Mouse (Mus musculus) neural tube, embryonic 15.5 days (tissue): Measurements from ENCODE around the gene Aamp. TPM values are rescaled to one million over a fixed set of nuclear protein-coding genes. Genes with fewer than 3 reads are reported as not detected.
"Not testable (repeated sequence)": the region's sequence is repeated elsewhere in the genome, so short reads cannot be mapped to it uniquely, and the experiment has no call there.

Source experiments
- ATAC-seq: fragments of 200-750 bp; cut with Nextera tagmentation; 2 replicates; pipeline ENCODE4 v1.8.0; 2017; ENCODE audit warnings: mild to moderate bottlenecking, moderate TSS enrichment, moderate library complexity; ENCODE audit not compliant: low FRiP score
- H3K27ac ChIP-seq: fragments of 300-500 bp; sonication (generic); replicated peaks from 2 replicates; pipeline ENCODE4 v1.5.1; 2015; ENCODE audit warnings: mild to moderate bottlenecking, inconsistent platforms
- H3K27me3 ChIP-seq: fragments of 300-500 bp; sonication (generic); replicated peaks from 2 replicates; pipeline ENCODE4 v1.6.1; 2015; ENCODE audit warnings: inconsistent platforms
- H3K36me3 ChIP-seq: fragments of 300-500 bp; sonication (generic); 2 replicates; pipeline ENCODE4 v1.6.1; 2015; ENCODE audit warnings: inconsistent platforms
- H3K4me1 ChIP-seq: fragments of 300-500 bp; sonication (generic); 2 replicates; pipeline ENCODE4 v1.6.1; 2015; ENCODE audit warnings: inconsistent platforms
- H3K4me2 ChIP-seq: fragments of 300-500 bp; sonication (generic); 2 replicates; pipeline ENCODE4 v1.6.1; 2015; ENCODE audit warnings: inconsistent platforms, mild to moderate bottlenecking, moderate library complexity
- H3K4me3 ChIP-seq: fragments of 300-500 bp; sonication (generic); replicated peaks from 2 replicates; pipeline ENCODE4 v1.5.1; 2015; ENCODE audit warnings: mild to moderate bottlenecking, inconsistent platforms
- H3K9ac ChIP-seq: fragments of 300-500 bp; sonication (generic); replicated peaks from 2 replicates; pipeline ENCODE4 v1.6.1; 2015; ENCODE audit warnings: mild to moderate bottlenecking, inconsistent platforms
- H3K9me3 ChIP-seq: fragments of 300-500 bp; sonication (generic); replicated peaks from 2 replicates; pipeline ENCODE4 v1.6.1; 2016; ENCODE audit warnings: inconsistent platforms
- WGBS: fragments of 180-500 bp; shearing (Covaris S2); methylation state at CpG from one replicate; pipeline ENCODE4 v1.1.7; 2015; ENCODE audit warnings: mixed read lengths; 5-methylcytosine and 5-hydroxymethylcytosine counted together
- polyA plus RNA-seq: library from polyadenylated mRNA; unstranded; fragments of >200 nt; fragmentation: Nextera tagmentation; extraction: Ambion mirVana; gene quantifications from 2 replicates; pipeline ENCODE4 v1.2.1, GENCODE M21; 2015

Aamp gene
- polyA plus RNA-seq, 1 experiment from 2014 or later, result 209 TPM

DNA sequence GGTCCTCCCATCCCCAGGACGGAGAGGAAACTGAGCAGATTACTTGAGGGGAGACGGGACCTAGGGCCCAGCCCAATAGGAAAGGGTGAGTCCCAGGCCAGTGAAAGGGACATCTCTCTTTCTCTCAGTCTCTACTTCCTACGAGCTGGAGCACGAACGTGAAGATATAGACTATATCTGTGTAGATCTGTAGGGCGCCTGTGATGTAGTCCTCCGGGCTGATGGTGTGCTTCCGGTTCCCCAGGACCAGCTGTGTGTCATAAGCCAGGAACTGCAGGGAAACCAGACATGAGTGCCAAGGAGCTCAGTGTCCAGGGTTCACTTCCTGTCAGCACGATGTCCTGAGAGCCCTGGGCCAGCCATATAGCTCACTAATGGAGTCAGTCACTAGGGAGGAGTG is 4.7 kb upstream of the Aamp start:
- no peak for ATAC-seq

DNA sequence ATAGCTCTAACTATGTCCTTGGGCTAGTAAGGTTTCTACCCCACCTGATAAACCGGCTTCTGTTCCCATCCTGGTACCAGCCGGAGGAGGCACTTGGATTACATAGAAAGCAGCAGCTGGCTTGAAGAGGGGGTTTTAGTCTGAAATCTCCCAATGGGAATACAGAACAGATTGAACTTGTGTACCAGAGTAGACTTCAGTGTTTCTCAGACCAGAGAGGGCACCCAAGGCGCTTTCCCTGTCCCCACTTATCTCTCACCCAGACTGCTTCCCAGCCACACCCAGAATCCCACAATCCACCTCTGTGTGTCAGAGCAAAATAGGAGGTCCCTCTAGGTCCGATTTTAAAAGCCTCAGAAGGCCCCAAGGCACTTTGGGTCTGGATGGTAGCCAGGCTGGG is 3.8 kb upstream of the Aamp start:
- Histone ChIP-seq H3K4me1 (peaks cover 49% of the 10 kb centered on the region), H3K27ac (no peak overlapping the region), H3K9ac (peak overlapping the region; percentile 14; the same call in 1 of the 2 replicates), H3K9me3 (no peaks in the 10 kb centered on the region), H3K4me3 (no peak overlapping the region), H3K27me3 (no peaks in the 10 kb centered on the region), H3K4me2 (no peak overlapping the region), H3K36me3 (peaks cover 25% of the 10 kb centered on the region)
- WGBS, result 79% methylated on average over 4 of the region's 4 CpGs
- no peak for ATAC-seq

More for the DNA sequence above, 4.7 kb upstream of the Aamp start:
- Histone ChIP-seq H3K9ac (no peak overlapping the region), H3K27ac (no peak overlapping the region), H3K9me3 (no peaks in the 10 kb centered on the region), H3K4me2 (no peak overlapping the region), H3K4me3 (no peak overlapping the region), H3K4me1 (peaks cover 50% of the 10 kb centered on the region), H3K36me3 (peaks cover 31% of the 10 kb centered on the region), H3K27me3 (no peaks in the 10 kb centered on the region)
- 93% methylated on average over 9 of the region's 9 CpGs for WGBS

DNA sequence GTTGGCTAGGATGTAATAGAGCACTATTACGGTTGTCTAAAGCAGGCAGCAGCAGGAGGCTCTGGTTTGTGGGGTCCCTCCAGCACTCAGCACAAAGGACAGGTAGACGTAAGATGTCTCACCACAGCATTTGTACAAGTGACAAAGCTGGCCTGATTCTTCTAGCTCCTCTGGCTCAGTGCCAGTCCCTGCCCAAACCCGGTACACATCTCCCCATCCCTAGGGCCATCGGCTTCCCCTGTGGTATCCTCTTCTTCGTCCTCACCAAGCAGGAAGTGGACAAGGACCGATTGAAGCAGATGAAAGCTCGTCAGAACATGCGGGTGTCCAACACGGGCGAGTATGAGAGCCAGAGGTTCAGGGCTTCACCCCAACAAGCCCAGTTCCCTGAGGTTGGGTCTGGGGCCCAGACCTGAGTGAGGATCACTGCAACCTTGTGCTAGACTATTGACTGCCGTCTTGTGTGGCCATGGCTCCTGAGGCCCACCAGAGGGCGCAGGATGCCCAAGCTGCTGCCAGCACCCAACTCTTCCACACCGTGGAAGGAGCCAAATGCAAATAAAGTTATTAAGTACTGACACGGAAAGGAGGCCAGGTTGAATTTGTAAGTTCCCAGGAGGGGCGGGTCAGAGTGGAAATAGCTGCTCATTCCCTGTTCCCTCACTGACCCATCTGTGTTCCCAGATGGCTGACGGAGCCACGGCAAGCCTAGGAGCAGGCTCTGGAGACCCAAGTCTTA is 2.5 kb upstream of the Aamp start:
- Histone ChIP-seq H3K4me1 (peaks cover 61% of the 10 kb centered on the region), H3K36me3 (peaks cover 31% of the 10 kb centered on the region)
- not testable (repeated sequence) for H3K27ac ChIP-seq, H3K9ac ChIP-seq, H3K4me3 ChIP-seq, ATAC-seq, H3K27me3 ChIP-seq, H3K9me3 ChIP-seq, H3K4me2 ChIP-seq
- WGBS, result 60% methylated on average over 15 of the region's 17 CpGs

DNA sequence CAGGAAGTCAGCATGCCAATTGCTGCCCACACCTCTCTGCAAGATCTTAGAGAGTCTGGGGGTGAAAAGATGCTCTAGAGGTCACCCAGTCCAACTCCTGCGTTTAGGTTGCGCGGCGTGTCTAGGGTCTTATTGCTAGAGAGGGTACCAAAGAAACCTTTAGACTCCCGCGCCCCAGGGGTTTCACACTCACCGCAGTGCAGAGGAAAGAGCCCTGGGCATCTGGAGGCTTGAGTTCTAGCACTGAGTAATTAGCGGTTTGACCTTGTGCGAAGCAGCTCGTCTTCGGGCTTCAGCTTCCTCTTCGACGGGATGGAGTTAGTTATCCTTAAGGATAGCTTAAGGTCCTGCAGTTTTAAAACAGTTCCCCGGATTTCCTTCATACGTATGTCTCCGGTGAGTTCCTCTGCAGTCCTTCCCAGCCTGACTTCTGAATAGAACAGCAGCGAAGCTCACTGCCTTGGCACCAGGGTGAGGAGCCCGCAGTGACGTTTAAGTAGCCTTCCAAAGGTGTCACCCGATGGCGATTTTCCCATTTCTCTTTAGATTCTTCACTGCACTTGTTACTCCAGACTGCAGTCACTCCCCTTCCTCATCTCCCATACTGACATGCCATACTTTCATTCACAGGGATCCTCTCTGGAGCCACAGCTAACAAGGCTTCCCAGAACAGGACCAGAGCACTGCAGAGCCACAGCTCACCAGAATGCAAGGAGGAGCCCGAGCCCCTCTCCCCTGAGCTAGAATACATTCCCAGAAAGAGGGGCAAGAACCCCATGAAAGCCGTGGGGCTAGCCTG is 873 bp upstream of the Aamp start:
- Histone ChIP-seq H3K4me1 (peaks cover 65% of the 10 kb centered on the region), H3K9me3 (no peaks in the 10 kb centered on the region), H3K4me2 (peak overlapping the region; percentile 72), H3K27ac (peak overlapping the region; percentile 66), H3K9ac (peak overlapping the region; percentile 69), H3K27me3 (no peaks in the 10 kb centered on the region), H3K36me3 (peaks cover 40% of the 10 kb centered on the region), H3K4me3 (peak overlapping the region; percentile 80)
- ATAC-seq, result peak; percentile 19; the same call in 1 of the 2 replicates
- 3% methylated on average over 23 of the region's 23 CpGs for WGBS

DNA sequence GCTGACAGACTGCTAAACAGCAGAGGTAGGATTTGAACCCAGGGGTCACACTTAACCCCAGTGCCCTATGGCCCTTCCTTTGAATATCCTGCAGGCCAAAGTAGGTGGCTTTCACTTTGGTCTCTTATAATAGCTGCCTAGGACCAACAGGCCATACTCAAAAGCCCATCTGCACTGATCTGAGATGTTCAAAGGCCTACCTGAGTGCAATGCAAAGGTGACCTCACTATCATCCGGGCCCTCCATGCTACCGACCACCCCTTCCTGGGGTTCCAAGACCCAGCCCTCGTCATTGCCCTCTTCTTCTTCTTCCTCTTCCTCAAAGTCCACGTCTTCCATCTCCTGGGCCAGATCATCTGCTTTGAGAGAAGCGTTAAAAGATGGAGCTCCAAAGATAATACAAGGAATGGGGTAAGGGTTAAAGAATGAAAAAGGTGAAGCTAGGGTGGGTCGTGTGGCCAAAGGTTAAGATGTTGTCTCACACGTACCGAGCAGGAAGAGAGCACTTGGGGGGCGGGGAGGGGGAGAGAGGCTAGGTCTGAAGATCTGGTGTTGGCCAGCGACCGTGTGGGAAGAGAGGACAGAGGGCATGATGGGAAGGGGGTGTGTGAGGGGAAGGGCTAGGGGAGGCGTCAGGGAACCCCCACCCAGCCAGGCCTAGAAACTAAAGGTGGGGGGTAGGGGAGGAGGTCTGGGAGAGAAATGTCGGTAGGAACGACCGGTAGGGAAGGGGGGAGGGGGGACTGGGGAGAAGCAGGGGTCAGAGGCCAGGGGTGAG is 663 bp downstream of the Aamp start:
- peak overlapping the region; percentile 86 for H3K4me2 ChIP-seq
- peaks cover 51% of the 10 kb centered on the region for H3K4me1 ChIP-seq
- peak overlapping the region; percentile 87 for H3K27ac ChIP-seq
- peak overlapping the region; percentile 80 for H3K4me3 ChIP-seq
- ATAC-seq, result peak; percentile 73
- H3K9ac ChIP-seq, result peak overlapping the region; percentile 78
- H3K36me3 ChIP-seq, result peaks cover 41% of the 10 kb centered on the region
- no peaks in the 10 kb centered on the region for H3K27me3 ChIP-seq
- 14% methylated on average over 15 of the region's 15 CpGs for WGBS
- no peaks in the 10 kb centered on the region for H3K9me3 ChIP-seq

DNA sequence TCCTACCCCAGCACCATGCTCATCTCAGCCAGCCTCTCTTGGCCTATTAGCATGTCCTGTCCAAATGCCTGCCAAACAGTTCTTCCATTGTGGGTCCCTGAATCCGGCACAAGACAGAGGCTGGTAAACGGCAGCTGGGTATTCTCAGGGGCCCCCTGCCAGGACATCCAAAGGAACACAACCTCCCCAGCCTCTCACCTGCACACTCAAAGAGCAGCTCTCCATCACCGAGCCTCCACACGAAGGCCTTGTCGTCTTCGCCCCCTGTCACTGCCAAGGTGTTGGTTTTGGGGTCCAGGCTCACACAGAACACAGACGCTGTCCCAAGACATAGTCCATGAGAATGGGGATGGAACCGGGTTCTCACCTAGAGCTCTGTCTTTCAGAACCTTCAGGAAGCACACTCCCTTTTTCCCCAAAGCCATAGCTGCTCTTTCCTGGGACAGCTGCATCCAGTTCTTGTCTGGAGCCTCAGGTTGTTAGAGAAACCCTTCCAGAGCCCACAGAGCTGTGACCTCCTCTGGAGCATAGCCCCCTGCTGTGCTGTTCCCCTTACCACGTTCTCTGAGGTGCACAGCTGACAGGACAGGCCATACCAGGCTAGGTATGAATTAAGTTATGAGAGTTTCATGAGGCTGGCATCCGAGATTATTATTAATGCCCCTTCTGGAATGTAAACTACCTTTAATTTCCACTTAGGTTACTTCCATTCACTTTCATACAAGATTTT is 1.5 kb downstream of the Aamp start:
- Histone ChIP-seq H3K9me3 (no peaks in the 10 kb centered on the region), H3K4me2 (peak overlapping the region; percentile 86), H3K27me3 (no peaks in the 10 kb centered on the region), H3K4me1 (peaks cover 46% of the 10 kb centered on the region), H3K36me3 (peaks cover 41% of the 10 kb centered on the region), H3K27ac (no peak overlapping the region), H3K4me3 (0 out of 2 replicates have a peak overlapping the region, but pooled peaks have one; percentile 1), H3K9ac (0 out of 2 replicates have a peak overlapping the region, but pooled peaks have one; percentile 18)
- 85% methylated on average over 10 of the region's 10 CpGs for WGBS
- no peak for ATAC-seq

DNA sequence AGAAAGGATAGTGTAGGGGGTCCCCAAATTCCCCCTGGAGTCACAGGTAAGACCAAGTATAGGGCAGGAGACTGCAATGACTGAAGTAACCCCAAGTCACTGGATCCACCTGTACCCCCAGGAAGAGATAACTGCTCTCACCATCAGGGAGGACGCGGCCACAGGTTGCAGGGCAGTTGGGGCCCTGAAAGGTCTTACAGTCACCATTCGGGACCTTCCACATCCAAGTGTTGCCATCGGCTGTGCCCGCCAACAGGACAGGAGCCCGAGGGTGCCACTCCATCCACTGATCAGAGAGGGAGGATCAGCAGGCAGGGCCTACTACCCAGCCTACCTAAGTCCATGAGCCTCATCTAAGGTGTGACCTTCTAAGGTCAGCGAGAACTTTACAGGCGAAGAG is 2.7 kb downstream of the Aamp start:
- H3K36me3 ChIP-seq, result peaks cover 41% of the 10 kb centered on the region
- H3K4me1 ChIP-seq, result peaks cover 42% of the 10 kb centered on the region
- H3K27ac ChIP-seq, result no peak overlapping the region
- H3K9me3 ChIP-seq, result no peaks in the 10 kb centered on the region
- H3K27me3 ChIP-seq, result no peaks in the 10 kb centered on the region
- no peak overlapping the region for H3K4me2 ChIP-seq
- 96% methylated on average over 8 of the region's 8 CpGs for WGBS
- ATAC-seq, result no peak
- H3K4me3 ChIP-seq, result no peak overlapping the region
- no peak overlapping the region for H3K9ac ChIP-seq

DNA sequence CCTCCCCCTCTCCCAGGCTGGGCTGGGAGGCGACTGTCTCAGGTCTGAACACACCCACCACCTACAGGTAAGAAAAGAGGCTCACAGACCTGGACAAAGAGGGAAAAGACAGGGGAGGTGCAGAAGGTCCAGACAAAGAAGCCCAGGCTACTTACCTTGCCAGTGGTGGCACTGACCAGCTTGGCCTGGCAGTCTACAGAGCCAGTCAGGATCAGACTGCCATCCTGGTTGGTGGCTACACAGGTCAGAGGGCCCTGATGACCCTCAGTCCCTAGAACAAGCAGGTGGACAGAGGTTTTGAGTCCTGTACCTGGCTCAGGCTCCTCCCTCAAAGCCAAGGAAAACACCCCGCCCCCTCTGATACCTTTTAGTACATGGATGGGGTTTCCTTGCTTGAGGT is 3.2 kb downstream of the Aamp start:
- Histone ChIP-seq H3K27ac (no peak overlapping the region), H3K4me2 (no peak overlapping the region), H3K9me3 (no peaks in the 10 kb centered on the region), H3K27me3 (no peaks in the 10 kb centered on the region), H3K9ac (no peak overlapping the region), H3K36me3 (peaks cover 41% of the 10 kb centered on the region), H3K4me1 (peaks cover 39% of the 10 kb centered on the region), H3K4me3 (no peak overlapping the region)
- no peak for ATAC-seq
- 92% methylated on average over 2 of the region's 2 CpGs for WGBS

DNA sequence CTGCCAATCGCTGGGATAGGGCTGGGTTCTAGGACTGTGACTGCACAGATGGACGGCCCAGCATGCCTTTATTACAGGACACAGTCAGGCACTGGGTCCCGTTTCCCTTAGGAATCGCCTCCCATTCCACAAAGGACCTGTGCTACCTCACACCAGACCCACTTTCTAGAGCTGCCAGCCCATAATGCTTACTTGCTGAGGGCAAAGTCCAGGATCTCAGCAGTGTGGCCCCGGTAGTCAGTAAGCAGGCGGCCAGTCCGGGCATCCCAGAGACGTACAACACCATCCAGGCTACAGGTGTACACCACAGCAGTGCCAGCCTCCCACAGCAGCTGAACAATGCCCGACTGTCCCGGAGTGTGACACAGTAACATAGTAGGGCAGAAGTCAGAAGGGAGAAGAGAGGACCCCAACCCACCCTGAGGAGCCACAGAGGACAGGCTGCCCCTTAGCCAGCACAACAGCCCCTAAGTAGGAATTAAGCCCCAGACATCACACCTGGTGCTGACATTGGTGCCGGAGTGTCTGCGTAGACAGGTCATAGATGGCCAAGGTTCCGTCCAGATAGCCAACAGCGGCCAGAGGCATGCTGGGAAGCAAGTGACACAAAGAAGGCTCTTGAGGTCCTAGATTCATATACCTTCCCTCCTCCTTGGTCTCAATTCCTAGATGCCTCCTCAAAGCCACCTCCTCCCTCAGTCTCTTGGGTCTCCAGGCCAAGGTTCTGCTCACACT is 3.8 kb downstream of the Aamp start:
- WGBS, result 93% methylated on average over 14 of the region's 14 CpGs
- Histone ChIP-seq H3K27ac (no peak overlapping the region), H3K9ac (no peak overlapping the region), H3K4me1 (peaks cover 32% of the 10 kb centered on the region), H3K9me3 (no peaks in the 10 kb centered on the region), H3K4me2 (no peak overlapping the region), H3K27me3 (no peaks in the 10 kb centered on the region), H3K4me3 (no peak overlapping the region), H3K36me3 (peaks cover 41% of the 10 kb centered on the region)
- ATAC-seq, result no peak

DNA sequence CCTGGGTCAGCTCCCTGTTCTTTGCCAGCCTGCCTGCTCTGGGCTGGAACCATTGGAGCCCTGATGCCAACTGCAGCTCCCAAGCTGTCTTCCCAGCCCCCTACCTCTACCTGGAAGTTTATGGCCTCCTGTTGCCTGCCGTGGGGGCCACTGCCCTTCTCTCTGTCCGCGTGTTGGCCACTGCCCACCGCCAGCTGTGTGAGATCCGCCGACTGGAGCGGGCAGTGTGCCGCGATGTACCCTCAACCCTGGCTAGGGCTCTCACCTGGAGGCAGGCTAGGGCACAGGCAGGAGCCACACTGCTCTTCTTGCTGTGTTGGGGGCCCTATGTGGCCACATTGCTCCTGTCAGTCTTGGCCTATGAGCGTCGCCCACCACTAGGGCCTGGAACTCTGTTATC is 5.5 kb downstream of the Aamp start:
- Histone ChIP-seq H3K4me2 (no peak overlapping the region), H3K9me3 (no peaks in the 10 kb centered on the region), H3K9ac (no peak overlapping the region), H3K4me3 (no peak overlapping the region), H3K27me3 (no peaks in the 10 kb centered on the region), H3K27ac (no peak overlapping the region), H3K4me1 (peaks cover 27% of the 10 kb centered on the region), H3K36me3 (peaks cover 41% of the 10 kb centered on the region)
- 90% methylated on average over 11 of the region's 11 CpGs for WGBS
- no peak for ATAC-seq
